ENCODE assay signal across 28 mouse cellular contexts in the genomic region with DNA sequence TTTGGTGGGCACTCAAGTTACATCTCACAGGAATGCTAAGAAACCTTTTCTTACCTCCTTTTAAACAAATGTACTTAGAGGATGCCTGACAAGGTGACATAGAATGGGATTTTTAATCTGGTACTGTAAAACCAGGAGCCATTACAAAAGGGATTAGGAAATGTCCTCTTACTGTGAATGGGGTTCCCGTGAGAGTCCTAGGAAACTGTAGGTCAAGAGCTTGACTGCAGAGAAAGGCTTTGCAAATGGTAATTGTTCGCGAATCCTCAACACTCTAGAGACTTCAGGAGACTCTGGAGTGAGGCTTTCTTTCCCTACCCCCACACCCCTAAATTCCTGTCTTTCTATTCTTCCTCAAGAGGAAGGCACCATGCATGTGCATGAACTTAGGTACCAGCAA.
A peak's percentile ranks its signal among the peaks of the same experiment; 100 is the strongest.
DNase-seq lines count a peak whose midpoint lies in the region; ATAC-seq and TF ChIP-seq lines count a peak whose summit lies in the region.
"Had no signal": no experiment of that assay in that cellular context is flagged by ENCODE, and none has a peak within 500 bp of the region (broad histone marks: within the 10 kb centered on the region; RNA-seq: fewer than 3 reads in every experiment).

No protein-coding gene starts in this region.

- TF ChIP-seq CTCF in hindbrain, postnatal 0 days (IDR thresholded peaks at IDR 0.05; ENCODE audit: low read depth): no peak

- intact Hi-C loops in heart, postnatal 25 days (cut with DNase I): no loop called here

- H3K9ac ChIP-seq in heart, embryonic 12.5 days: no peak overlapping the region
- no peak overlapping the region for H3K9ac ChIP-seq in hindbrain, postnatal 0 days (replicated peaks; ENCODE audit: low read length)
- H3K9ac ChIP-seq in hindbrain, embryonic 11.5 days (ENCODE audit: low read depth, low read length): no peak overlapping the region
- no peak overlapping the region for H3K9ac ChIP-seq in midbrain, embryonic 16.5 days (ENCODE audit: low read depth, low read length)
- H3K9ac ChIP-seq: embryonic facial prominence, embryonic 13.5 days; embryonic facial prominence, embryonic 15.5 days; forebrain, embryonic 12.5 days had no signal

- H3K36me3 ChIP-seq in heart, embryonic 10.5 days: no peaks in the 10 kb centered on the region
- H3K36me3 ChIP-seq in heart, embryonic 12.5 days: no peaks in the 10 kb centered on the region
- H3K36me3 ChIP-seq in hindbrain, postnatal 0 days (ENCODE audit: insufficient read depth, low read length): no peaks in the 10 kb centered on the region
- no peaks in the 10 kb centered on the region for H3K36me3 ChIP-seq in hindbrain, embryonic 11.5 days (ENCODE audit: control insufficient read depth, insufficient read depth, low read length)
- no peaks in the 10 kb centered on the region for H3K36me3 ChIP-seq in midbrain, embryonic 16.5 days (ENCODE audit: control insufficient read depth, insufficient read depth, low read length)
- H3K36me3 ChIP-seq: embryonic facial prominence, embryonic 13.5 days; embryonic facial prominence, embryonic 15.5 days; forebrain, embryonic 10.5 days; forebrain, embryonic 12.5 days had no signal

- peaks cover 13% of the 10 kb centered on the region for H3K4me1 ChIP-seq in heart, embryonic 10.5 days
- peaks cover 14% of the 10 kb centered on the region for H3K4me1 ChIP-seq in heart, embryonic 12.5 days (replicated peaks)
- no peaks in the 10 kb centered on the region for H3K4me1 ChIP-seq in hindbrain, postnatal 0 days (ENCODE audit: insufficient read depth, low read length)
- H3K4me1 ChIP-seq in hindbrain, embryonic 11.5 days (replicated peaks; ENCODE audit: control insufficient read depth, insufficient read depth, low read length): no peaks in the 10 kb centered on the region
- peaks cover 3% of the 10 kb centered on the region; the same call in 1 of the 2 replicates for H3K4me1 ChIP-seq in midbrain, embryonic 16.5 days (ENCODE audit: control insufficient read depth, insufficient read depth, low read length)
- H3K4me1 ChIP-seq: embryonic facial prominence, embryonic 13.5 days; embryonic facial prominence, embryonic 15.5 days; forebrain, embryonic 12.5 days had no signal

- no peak for ATAC-seq in heart, embryonic 12.5 days (ENCODE audit: insufficient number of reproducible peaks, low FRiP score)
- no peak for ATAC-seq in hindbrain, postnatal 0 days
- no peak for ATAC-seq in hindbrain, embryonic 11.5 days (ENCODE audit: low FRiP score)
- no peak for ATAC-seq in midbrain, embryonic 16.5 days
- ATAC-seq: CD4-positive, CD25-positive, alpha-beta regulatory T cell, adult 4 months; forebrain, embryonic 14.5 days; forebrain, embryonic 16.5 days had no signal

- 77% methylated on average over 3 of the region's 3 CpGs for WGBS in heart, embryonic 10.5 days
- 68% methylated on average over 3 of the region's 3 CpGs for WGBS in heart, embryonic 12.5 days
- WGBS in hindbrain, postnatal 0 days: 70% methylated on average over 3 of the region's 3 CpGs
- 79% methylated on average over 3 of the region's 3 CpGs for WGBS in hindbrain, embryonic 11.5 days
- WGBS in midbrain, embryonic 16.5 days: 64% methylated on average over 3 of the region's 3 CpGs

- no peaks in the 10 kb centered on the region for H3K9me3 ChIP-seq in heart, embryonic 10.5 days
- H3K9me3 ChIP-seq in heart, embryonic 12.5 days (replicated peaks): no peaks in the 10 kb centered on the region
- no peaks in the 10 kb centered on the region for H3K9me3 ChIP-seq in hindbrain, postnatal 0 days (ENCODE audit: low read length)
- no peaks in the 10 kb centered on the region for H3K9me3 ChIP-seq in hindbrain, embryonic 11.5 days (ENCODE audit: control insufficient read depth, low read length)
- H3K9me3 ChIP-seq in midbrain, embryonic 16.5 days (replicated peaks; ENCODE audit: control insufficient read depth, low read length, poor library complexity, severe bottlenecking): no peaks in the 10 kb centered on the region
- H3K9me3 ChIP-seq: embryonic facial prominence, embryonic 13.5 days; embryonic facial prominence, embryonic 15.5 days; forebrain, embryonic 10.5 days; forebrain, embryonic 12.5 days had no signal

- no peak overlapping the region for H3K4me2 ChIP-seq in heart, embryonic 12.5 days
- no peak overlapping the region for H3K4me2 ChIP-seq in hindbrain, postnatal 0 days (ENCODE audit: low read depth, low read length)
- H3K4me2 ChIP-seq in hindbrain, embryonic 11.5 days (replicated peaks; ENCODE audit: low read depth, low read length): no peak overlapping the region
- H3K4me2 ChIP-seq in midbrain, embryonic 16.5 days (ENCODE audit: low read length): no peak overlapping the region
- H3K4me2 ChIP-seq: embryonic facial prominence, embryonic 13.5 days; embryonic facial prominence, embryonic 15.5 days; forebrain, embryonic 12.5 days had no signal

- no peaks in the 10 kb centered on the region for H3K27me3 ChIP-seq in heart, embryonic 10.5 days (ENCODE audit: insufficient read depth, poor library complexity, severe bottlenecking)
- H3K27me3 ChIP-seq in heart, embryonic 12.5 days (replicated peaks): no peaks in the 10 kb centered on the region
- no peaks in the 10 kb centered on the region for H3K27me3 ChIP-seq in hindbrain, postnatal 0 days (ENCODE audit: insufficient read depth, low read length)
- H3K27me3 ChIP-seq in hindbrain, embryonic 11.5 days (ENCODE audit: control insufficient read depth, insufficient read depth, low read length): no peaks in the 10 kb centered on the region
- H3K27me3 ChIP-seq in midbrain, embryonic 16.5 days (ENCODE audit: control insufficient read depth, insufficient read depth, low read depth, low read length): no peaks in the 10 kb centered on the region
- H3K27me3 ChIP-seq: CH12.LX; embryonic facial prominence, embryonic 13.5 days; embryonic facial prominence, embryonic 15.5 days had no signal

- 0 out of 2 replicates have a peak overlapping the region, but pooled peaks have one; percentile 22 for H3K27ac ChIP-seq in heart, embryonic 10.5 days
- H3K27ac ChIP-seq in heart, embryonic 12.5 days (ENCODE audit: poor library complexity, severe bottlenecking): 0 out of 2 replicates have a peak overlapping the region, but pooled peaks have one; percentile 56
- H3K27ac ChIP-seq in hindbrain, postnatal 0 days: peak overlapping the region; percentile 1; the same call in 1 of the 2 replicates
- H3K27ac ChIP-seq in hindbrain, embryonic 11.5 days (ENCODE audit: low read depth, low read length): no peak overlapping the region
- no peak overlapping the region for H3K27ac ChIP-seq in midbrain, embryonic 16.5 days (ENCODE audit: low read length)
- H3K27ac ChIP-seq: embryonic facial prominence, embryonic 15.5 days; forebrain, embryonic 12.5 days had no signal

- no peak for DNase-seq in heart, embryonic 10.5 days (ENCODE audit: low spot score)
- DNase-seq in heart, postnatal 25 days (ENCODE audit: low spot score): no peak
- no peak for DNase-seq in heart, adult 11 months
- DNase-seq in hindbrain, postnatal 0 days (ENCODE audit: low spot score): no peak
- no peak for DNase-seq in hindbrain, embryonic 11.5 days (ENCODE audit: low spot score)
- peak; percentile 19 for DNase-seq in ZHBTc4 (ENCODE audit: low read depth, low spot score)
- DNase-seq: adrenal gland, adult 2 months; adrenal gland, postnatal 10 days; adrenal gland, postnatal 25 days; B cell, adult 2 months; cerebellum, adult 11 months; cerebellum, adult 18-20 months; cerebellum, adult 8-10 months; cerebellum, adult 9-11 months; cerebellum, postnatal 14 days; cerebellum, postnatal 36 days; embryo, embryonic 11 days had no signal

- no peak overlapping the region for H3K4me3 ChIP-seq in heart, embryonic 10.5 days
- H3K4me3 ChIP-seq in heart, embryonic 12.5 days: no peak overlapping the region
- H3K4me3 ChIP-seq in hindbrain, postnatal 0 days (ENCODE audit: low read length): no peak overlapping the region
- no peak overlapping the region for H3K4me3 ChIP-seq in hindbrain, embryonic 11.5 days (ENCODE audit: low read depth, low read length)
- H3K4me3 ChIP-seq in midbrain, embryonic 16.5 days (ENCODE audit: low read depth, low read length): no peak overlapping the region
- H3K4me3 ChIP-seq: embryonic facial prominence, embryonic 13.5 days; embryonic facial prominence, embryonic 15.5 days; erythroblast, embryonic 14.5 days; forebrain, embryonic 10.5 days; forebrain, embryonic 12.5 days had no signal

Comparison
In these comparisons a context has a peak if more than half of its experiments do, and no peak if none do; other contexts are left out.
1. H3K27ac ChIP-seq: peak in heart, embryonic 10.5 days (single experiment), heart, embryonic 12.5 days (single experiment) and hindbrain, postnatal 0 days (single experiment); none in hindbrain, embryonic 11.5 days (single experiment) and midbrain, embryonic 16.5 days (single experiment).